Mouse (Mus musculus): ENCODE measurements around the gene Gm20441. TPM values are rescaled to one million over a fixed set of nuclear protein-coding genes. Genes with fewer than 3 reads are reported as not detected.

Gm20441 gene
- polyA plus RNA-seq (2011; ENCODE audit: insufficient read length, low read depth, missing spikeins), result not detected in 2 replicates

DNA sequence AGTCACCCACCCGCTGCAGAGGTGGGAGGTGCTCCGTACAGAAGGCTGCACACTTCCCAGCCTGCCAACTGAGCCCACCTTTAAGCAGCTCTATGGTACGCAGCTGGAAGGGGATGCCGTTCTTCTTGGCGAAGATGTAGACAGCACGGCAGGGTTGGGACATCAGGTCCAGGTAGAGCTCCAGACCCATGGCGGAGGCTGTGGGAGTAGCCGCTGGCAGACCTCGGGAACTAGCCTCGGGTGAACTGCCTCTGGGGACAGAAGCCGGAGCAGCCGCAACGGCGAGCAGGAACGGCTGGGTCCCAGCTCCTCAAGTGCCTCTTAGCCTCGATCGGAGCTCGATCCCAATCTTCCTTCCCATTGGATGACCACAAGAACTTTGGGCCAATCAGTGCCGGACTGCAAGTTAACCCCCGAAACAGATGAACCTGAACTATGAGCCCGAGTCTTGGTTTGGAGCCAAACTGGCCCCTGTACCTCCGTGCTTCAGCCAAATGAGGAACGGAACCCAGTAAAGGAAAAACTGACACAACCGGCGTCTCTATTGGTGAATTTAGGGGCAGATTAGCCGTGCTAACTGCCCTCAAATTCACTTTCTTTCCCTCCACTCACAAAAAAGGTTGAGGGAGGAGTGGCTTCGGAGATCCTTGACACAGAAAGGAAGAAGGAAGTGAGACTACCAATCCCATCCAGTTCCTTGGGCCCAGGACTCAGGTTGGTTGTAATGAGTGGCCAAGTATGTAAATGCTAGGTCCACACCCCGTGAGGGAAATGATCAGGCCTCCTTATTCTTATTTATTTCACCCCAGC lies at the start of gene Gm20441, which contains the start of gene Gstt3:
Gene Gm20441 (minus strand): TSS at position 186 of the 810 bp plus-strand sequence.
Gene Gstt3 (minus strand): TSS at position 646 of the 810 bp plus-strand sequence.
- TF ChIP-seq POLR2A (IDR thresholded peaks at IDR 0.05; ENCODE audit: low read depth, low read length) (peak; percentile 78), CTCF (IDR thresholded peaks at IDR 0.05; ENCODE audit: borderline replicate concordance, insufficient read depth, low read length) (no peak)
- Histone ChIP-seq H3K4me3 (ENCODE audit: insufficient read depth, low read length) (peak within 1 kb of the TSS; percentile 64), H3K4me1 (ENCODE audit: control insufficient read depth, insufficient read depth, low read length) (no peaks in the 10 kb centered on the region; the same call in 1 of the 2 replicates), H3K27ac (ENCODE audit: insufficient read depth, low read length) (peak within 1 kb of the TSS; percentile 38; the same call in 1 of the 2 replicates)

DNA sequence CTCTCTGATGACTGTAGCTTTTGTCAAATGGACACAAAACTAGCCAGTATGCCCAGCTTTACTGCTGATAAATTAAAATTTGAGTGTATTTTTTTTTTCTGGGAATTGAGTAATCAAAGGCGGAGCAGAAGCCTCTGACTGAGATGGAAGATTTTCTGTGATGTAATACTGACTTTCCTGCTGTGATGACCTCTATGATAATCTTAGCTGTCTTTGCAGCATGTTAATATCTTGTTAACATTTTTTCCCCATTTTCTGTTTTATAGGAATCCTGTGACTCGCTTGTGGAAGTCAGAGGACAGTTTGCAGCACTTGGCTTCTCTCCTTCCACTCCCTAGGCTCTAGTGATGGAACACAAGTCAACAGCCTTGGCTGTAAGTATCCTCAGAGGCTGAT lies 49.5 kb upstream of the Gm20441 start:
- no peak overlapping the region for H3K27ac ChIP-seq (ENCODE audit: insufficient read depth, low read length)
- H3K4me3 ChIP-seq (ENCODE audit: insufficient read depth, low read length), result no peak overlapping the region
- peaks cover 8% of the 10 kb centered on the region; the same call in 1 of the 2 replicates for H3K4me1 ChIP-seq (ENCODE audit: control insufficient read depth, insufficient read depth, low read length)
- TF ChIP-seq CTCF (IDR thresholded peaks at IDR 0.05; ENCODE audit: borderline replicate concordance, insufficient read depth, low read length) (no peak), POLR2A (IDR thresholded peaks at IDR 0.05; ENCODE audit: low read depth, low read length) (no peak)

DNA sequence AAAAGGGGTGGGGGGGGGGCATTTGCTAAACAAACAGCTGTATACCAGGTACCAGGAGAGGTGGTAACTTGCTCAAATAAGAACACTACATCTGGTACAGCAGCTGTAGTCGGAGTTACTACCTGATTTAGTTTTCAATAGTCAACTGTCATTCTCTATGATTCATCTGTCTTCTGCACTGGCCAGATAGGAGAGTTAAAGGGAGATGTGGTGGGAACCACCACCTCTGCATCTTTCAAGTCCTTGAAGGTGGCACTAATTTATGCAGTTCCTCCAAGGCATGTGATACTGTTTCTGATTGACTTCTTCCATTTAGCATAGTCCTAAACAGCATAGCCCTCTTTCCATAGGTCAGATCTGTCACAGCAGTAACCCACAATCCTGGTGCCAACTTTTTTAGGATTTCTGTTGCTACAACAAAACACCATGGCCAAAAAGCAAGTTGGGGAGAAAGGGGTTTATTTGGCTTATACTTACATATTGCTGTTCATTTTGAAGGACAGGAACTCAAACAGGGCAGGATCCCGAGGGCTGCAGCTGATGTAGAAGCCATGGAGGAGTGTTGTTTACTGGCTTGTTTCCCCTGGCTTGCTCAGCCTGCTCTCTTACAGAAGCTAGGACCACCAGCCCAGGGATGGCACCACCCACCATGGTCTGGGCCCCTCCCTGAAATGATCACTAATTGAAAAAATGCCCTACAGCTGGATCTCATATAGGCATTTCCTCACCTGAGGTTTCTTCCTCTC lies 48.9 kb upstream of the Gm20441 start:
- Histone ChIP-seq H3K4me1 (ENCODE audit: control insufficient read depth, insufficient read depth, low read length) (peaks cover 8% of the 10 kb centered on the region; the same call in 1 of the 2 replicates), H3K4me3 (ENCODE audit: insufficient read depth, low read length) (no peak overlapping the region)
- TF ChIP-seq POLR2A (IDR thresholded peaks at IDR 0.05; ENCODE audit: low read depth, low read length) (no peak), CTCF (IDR thresholded peaks at IDR 0.05; ENCODE audit: borderline replicate concordance, insufficient read depth, low read length) (no peak)

DNA sequence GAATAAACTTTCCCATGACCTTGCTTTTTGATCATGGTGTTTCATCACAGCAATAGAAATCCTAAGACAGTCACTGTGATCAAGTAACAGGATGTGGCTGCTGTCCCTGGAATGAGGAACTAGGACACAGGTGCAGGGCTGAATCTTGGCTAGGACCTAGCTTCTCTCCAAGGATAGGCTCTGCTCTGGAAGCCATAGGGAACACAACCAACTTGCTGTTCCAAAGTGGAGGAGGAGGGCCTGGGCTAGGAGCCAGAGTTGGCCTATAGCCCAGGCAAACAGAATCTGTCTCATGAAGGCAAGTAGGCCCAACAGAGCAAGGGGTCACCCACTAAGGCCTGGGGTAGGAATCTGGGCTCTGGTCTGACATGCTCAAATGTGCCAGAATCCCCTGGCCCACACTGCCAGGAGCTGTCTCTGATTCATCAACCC lies 47.8 kb upstream of the Gm20441 start:
- no peak for TF ChIP-seq CTCF (IDR thresholded peaks at IDR 0.05; ENCODE audit: borderline replicate concordance, insufficient read depth, low read length)
- no peak for TF ChIP-seq POLR2A (IDR thresholded peaks at IDR 0.05; ENCODE audit: low read depth, low read length)
- Histone ChIP-seq H3K27ac (ENCODE audit: insufficient read depth, low read length) (no peak overlapping the region), H3K4me1 (ENCODE audit: control insufficient read depth, insufficient read depth, low read length) (peaks cover 8% of the 10 kb centered on the region; the same call in 1 of the 2 replicates), H3K4me3 (ENCODE audit: insufficient read depth, low read length) (no peak overlapping the region)

More for the DNA sequence above, 48.9 kb upstream of the Gm20441 start:
- no peak overlapping the region for H3K27ac ChIP-seq (ENCODE audit: insufficient read depth, low read length)

DNA sequence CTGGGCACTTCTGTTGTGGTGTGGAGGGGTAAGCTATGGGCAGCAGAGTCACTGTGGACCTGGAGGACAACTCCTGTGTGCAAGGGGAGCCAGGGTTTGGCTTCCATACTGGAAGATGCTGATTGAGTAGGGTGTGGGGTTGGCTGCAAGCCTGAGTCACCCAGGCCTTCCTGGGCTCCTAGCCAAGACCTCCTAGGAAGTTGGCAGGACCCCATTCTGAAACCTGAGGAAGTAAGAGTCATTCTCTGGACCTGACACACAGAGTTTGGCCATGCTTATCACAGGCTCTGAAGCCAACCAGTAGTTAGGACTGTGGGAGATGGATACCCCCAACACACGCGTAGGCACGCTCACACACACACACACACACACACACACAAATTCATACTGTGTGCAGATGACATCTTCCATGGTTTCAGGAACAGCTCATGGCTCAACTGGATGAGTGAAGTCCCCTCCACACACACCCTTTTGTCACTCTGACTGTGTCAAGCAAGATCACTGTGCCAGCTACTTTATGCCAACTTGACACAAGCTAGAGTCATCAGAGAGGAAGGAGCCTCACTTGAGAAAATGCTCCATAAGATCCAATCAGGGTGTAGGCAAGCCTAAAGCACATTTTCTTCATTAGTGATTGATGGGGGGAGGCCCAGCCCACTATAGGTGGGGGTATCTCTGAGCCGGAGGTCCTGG lies 47.1 kb upstream of the Gm20441 start:
- TF ChIP-seq POLR2A (IDR thresholded peaks at IDR 0.05; ENCODE audit: low read depth, low read length), result no peak
- H3K4me1 ChIP-seq (ENCODE audit: control insufficient read depth, insufficient read depth, low read length), result peaks cover 8% of the 10 kb centered on the region; the same call in 1 of the 2 replicates

DNA sequence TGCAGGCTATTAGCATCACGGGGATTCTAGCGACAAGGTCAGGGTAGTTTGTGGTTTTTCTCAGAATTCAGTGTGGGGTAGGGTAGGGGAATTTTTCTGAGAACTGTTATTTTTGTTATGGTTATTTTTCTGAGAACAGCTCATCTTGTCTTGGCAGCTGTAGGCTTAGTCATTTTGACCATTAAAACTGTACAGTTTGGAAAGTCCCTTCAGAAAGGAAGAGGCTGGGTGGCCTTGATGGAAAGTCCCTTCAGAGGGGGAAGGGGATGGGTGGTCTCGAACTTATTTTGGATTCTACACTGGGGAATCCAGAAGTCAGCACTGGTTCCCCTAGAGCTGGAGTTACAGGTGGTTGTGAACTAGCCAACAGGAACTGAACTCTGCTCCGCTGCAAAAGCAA lies 43.8 kb upstream of the Gm20441 start:
- Histone ChIP-seq H3K4me1 (ENCODE audit: control insufficient read depth, insufficient read depth, low read length) (peaks cover 8% of the 10 kb centered on the region; the same call in 1 of the 2 replicates), H3K4me3 (ENCODE audit: insufficient read depth, low read length) (no peak overlapping the region), H3K27ac (ENCODE audit: insufficient read depth, low read length) (no peak overlapping the region)
- no peak for TF ChIP-seq CTCF (IDR thresholded peaks at IDR 0.05; ENCODE audit: borderline replicate concordance, insufficient read depth, low read length)

More for the DNA sequence above, 47.1 kb upstream of the Gm20441 start:
- no peak overlapping the region for H3K4me3 ChIP-seq (ENCODE audit: insufficient read depth, low read length)
- no peak overlapping the region for H3K27ac ChIP-seq (ENCODE audit: insufficient read depth, low read length)

DNA sequence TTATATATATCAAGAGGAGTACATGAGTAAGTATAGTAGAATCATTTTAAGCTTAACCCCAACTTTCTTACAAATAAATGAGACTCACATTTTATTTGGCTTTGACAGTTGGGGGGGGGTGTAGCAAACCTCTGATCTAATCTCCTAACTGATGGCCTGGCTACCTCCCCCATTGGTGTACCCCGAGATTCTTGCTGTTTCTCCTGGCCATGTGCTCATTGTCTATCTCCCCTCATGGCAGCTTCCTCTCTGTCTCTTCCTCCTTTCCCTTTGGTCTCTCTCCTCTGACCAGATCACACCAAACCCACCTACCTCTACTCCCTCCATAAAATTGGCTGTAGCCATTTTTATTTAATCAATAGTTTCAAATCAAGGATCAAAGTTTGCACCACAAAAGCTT lies 43.0 kb upstream of the Gm20441 start:
- peaks cover 6% of the 10 kb centered on the region; the same call in 1 of the 2 replicates for H3K4me1 ChIP-seq (ENCODE audit: control insufficient read depth, insufficient read depth, low read length)
- TF ChIP-seq CTCF (IDR thresholded peaks at IDR 0.05; ENCODE audit: borderline replicate concordance, insufficient read depth, low read length) (no peak), POLR2A (IDR thresholded peaks at IDR 0.05; ENCODE audit: low read depth, low read length) (no peak)
- H3K27ac ChIP-seq (ENCODE audit: insufficient read depth, low read length), result no peak overlapping the region
- H3K4me3 ChIP-seq (ENCODE audit: insufficient read depth, low read length), result no peak overlapping the region

DNA sequence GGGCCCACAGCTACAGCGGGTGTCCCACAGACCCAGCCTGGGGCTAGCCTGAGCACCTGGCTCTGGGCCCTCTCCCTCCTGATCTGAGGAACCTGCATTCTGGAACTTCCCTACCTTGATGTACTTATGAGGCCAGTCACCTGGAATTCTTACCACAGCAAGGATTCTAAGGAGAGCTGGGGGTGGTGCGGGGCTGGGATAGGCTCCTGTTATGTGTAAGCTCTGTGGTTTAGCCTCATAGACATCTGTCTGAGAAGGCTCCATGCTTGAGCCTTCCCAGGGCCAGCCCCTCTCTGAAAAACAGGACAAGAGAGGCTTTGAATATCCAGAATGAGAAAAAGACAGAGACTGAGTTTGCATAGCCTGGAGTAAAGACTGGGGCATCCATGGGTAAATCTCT lies 41.7 kb upstream of the Gm20441 start, which contains the start of gene Gstt4:
Gene Gstt4 (minus strand): TSS at position 101 of the 400 bp plus-strand sequence.
- Histone ChIP-seq H3K27ac (ENCODE audit: insufficient read depth, low read length) (no peak within 1 kb of the TSS), H3K4me1 (ENCODE audit: control insufficient read depth, insufficient read depth, low read length) (0 out of 2 replicates have a peak, but pooled peaks cover 2% of the 10 kb centered on the region), H3K4me3 (ENCODE audit: insufficient read depth, low read length) (no peak within 1 kb of the TSS)
- TF ChIP-seq POLR2A (IDR thresholded peaks at IDR 0.05; ENCODE audit: low read depth, low read length) (no peak), CTCF (IDR thresholded peaks at IDR 0.05; ENCODE audit: borderline replicate concordance, insufficient read depth, low read length) (no peak)

DNA sequence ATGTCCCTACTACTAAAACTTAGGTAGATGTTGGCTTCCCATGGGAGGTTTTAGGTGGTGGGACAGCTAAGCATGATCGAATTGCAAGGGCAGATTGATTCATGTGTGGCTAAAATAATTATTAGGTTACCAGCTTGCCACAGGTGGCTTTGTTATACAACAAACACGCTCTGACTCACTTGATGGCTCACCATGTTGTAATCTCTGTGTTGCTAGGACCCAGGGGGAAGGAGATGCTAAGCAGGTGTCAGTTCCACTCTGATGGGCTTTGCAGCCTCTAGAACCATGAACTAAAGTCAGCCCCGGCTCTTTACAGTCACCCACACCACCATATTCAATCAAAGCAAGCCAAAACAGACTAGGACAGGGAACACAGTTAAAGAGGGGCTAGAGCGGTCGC lies 39.1 kb upstream of the Gm20441 start:
- H3K27ac ChIP-seq (ENCODE audit: insufficient read depth, low read length), result no peak overlapping the region
- TF ChIP-seq CTCF (IDR thresholded peaks at IDR 0.05; ENCODE audit: borderline replicate concordance, insufficient read depth, low read length) (no peak), POLR2A (IDR thresholded peaks at IDR 0.05; ENCODE audit: low read depth, low read length) (no peak)
- H3K4me1 ChIP-seq (ENCODE audit: control insufficient read depth, insufficient read depth, low read length), result no peaks in the 10 kb centered on the region
- H3K4me3 ChIP-seq (ENCODE audit: insufficient read depth, low read length), result no peak overlapping the region

Measured in embryonic fibroblast, embryonic 13.5 days (primary cell).